Mouse (Mus musculus) frontal cortex, postnatal 10 days (tissue): ENCODE results near the gene Chid1.
A peak's percentile ranks its signal among the peaks of the same experiment; 100 is the strongest.

ENCODE experiments used
- DNase-seq, 2 experiments: peaks; one replicate each; pipeline ENCODE4 v3.0.0; 2022; ENCODE audit warnings: low spot score in 2 of 2, mixed read lengths in 1 of 2

Gene Chid1

GRCm38 (mm10) chr7:141539556-141540311 lies at the start of gene Chid1:
Chid1 (minus strand) TSS chr7:141539857.
- DNase-seq, result peak; percentile 93 to 96

- no peak for DNase-seq
These were observed 49.2 kb upstream of the Chid1 start for GRCm38 (mm10) chr7:141588890-141589289.

GRCm38 (mm10) chr7:141585881-141586280 lies 46.2 kb upstream of the Chid1 start:
- no peak for DNase-seq

GRCm38 (mm10) chr7:141585288-141585687 lies 45.6 kb upstream of the Chid1 start:
- no peak for DNase-seq

- no peak for DNase-seq
These were observed 44.6 kb upstream of the Chid1 start for GRCm38 (mm10) chr7:141584048-141584841.

- no peak for DNase-seq
These were observed 41.7 kb upstream of the Chid1 start for GRCm38 (mm10) chr7:141581323-141581722.

GRCm38 (mm10) chr7:141578943-141579342 lies 39.3 kb upstream of the Chid1 start:
- no peak for DNase-seq

- no peak for DNase-seq
These were observed 38.9 kb upstream of the Chid1 start for GRCm38 (mm10) chr7:141578511-141578910.

- no peak for DNase-seq
These were observed 38.1 kb upstream of the Chid1 start for GRCm38 (mm10) chr7:141577801-141578200.

- no peak for DNase-seq
These were observed 35.8 kb upstream of the Chid1 start for GRCm38 (mm10) chr7:141575481-141575880.

- DNase-seq, result no peak
These were observed 34.4 kb upstream of the Chid1 start for GRCm38 (mm10) chr7:141574041-141574440.

- no peak for DNase-seq
These were observed 31.1 kb upstream of the Chid1 start for GRCm38 (mm10) chr7:141570625-141571295.

GRCm38 (mm10) chr7:141569916-141570315 lies 30.3 kb upstream of the Chid1 start:
- no peak for DNase-seq

- no peak for DNase-seq
These were observed 29.7 kb upstream of the Chid1 start for GRCm38 (mm10) chr7:141569283-141569803.

- no peak for DNase-seq
These were observed 26.9 kb upstream of the Chid1 start for GRCm38 (mm10) chr7:141566587-141566986.

GRCm38 (mm10) chr7:141564561-141564960 lies 24.9 kb upstream of the Chid1 start:
- DNase-seq, result no peak

- DNase-seq, result peak; percentile 56 to 57
These were observed 23.3 kb upstream of the Chid1 start for GRCm38 (mm10) chr7:141562852-141563427.

GRCm38 (mm10) chr7:141562421-141562851 lies 22.8 kb upstream of the Chid1 start:
- no peak for DNase-seq

- peak; percentile 83 to 89 for DNase-seq
These were observed 22.2 kb upstream of the Chid1 start, which contains the start of gene Ap2a2 for GRCm38 (mm10) chr7:141561682-141562391. Ap2a2 (plus strand) TSS chr7:141562173.

GRCm38 (mm10) chr7:141560471-141560870 lies 20.8 kb upstream of the Chid1 start:
- DNase-seq, result no peak
